Mouse (Mus musculus) fibroblast of lung, adult 2 months (primary cell): Measurements from ENCODE around the gene D630045J12Rik.

Source experiments
- DNase-seq: peaks from one replicate; pipeline ENCODE4 v3.0.0-alpha.2; 2011; ENCODE audit warnings: low read depth

D630045J12Rik gene

GRCm38 (mm10) chr6:38134806-38135559, 118.8 kb downstream of the D630045J12Rik start:
- peak; percentile 87 for DNase-seq

GRCm38 (mm10) chr6:38131801-38132231, 122.0 kb downstream of the D630045J12Rik start:
- peak; percentile 77 for DNase-seq

GRCm38 (mm10) chr6:38129883-38130282, 123.9 kb downstream of the D630045J12Rik start:
- no peak for DNase-seq

- DNase-seq, result no peak
These were observed 125.7 kb downstream of the D630045J12Rik start for GRCm38 (mm10) chr6:38128115-38128514.

- DNase-seq, result no peak
These were observed 128.3 kb downstream of the D630045J12Rik start for GRCm38 (mm10) chr6:38125462-38125861.

GRCm38 (mm10) chr6:38124882-38125281, 128.9 kb downstream of the D630045J12Rik start:
- no peak for DNase-seq

GRCm38 (mm10) chr6:38124207-38124835, 129.5 kb downstream of the D630045J12Rik start, which contains the start of gene Atp6v0a4:
Gene Atp6v0a4, minus strand, starts transcription at chr6:38124586.
- no peak for DNase-seq

GRCm38 (mm10) chr6:38123471-38124206, 130.2 kb downstream of the D630045J12Rik start:
- no peak for DNase-seq

- no peak for DNase-seq
These were observed 131.0 kb downstream of the D630045J12Rik start for GRCm38 (mm10) chr6:38122791-38123190.

GRCm38 (mm10) chr6:38121843-38122242, 132.0 kb downstream of the D630045J12Rik start:
- no peak for DNase-seq

- no peak for DNase-seq
These were observed 133.0 kb downstream of the D630045J12Rik start for GRCm38 (mm10) chr6:38120681-38121371.

GRCm38 (mm10) chr6:38118341-38118740, 135.5 kb downstream of the D630045J12Rik start:
- DNase-seq, result no peak

GRCm38 (mm10) chr6:38116107-38116770, 137.6 kb downstream of the D630045J12Rik start:
- DNase-seq, result no peak

- no peak for DNase-seq
These were observed 142.9 kb downstream of the D630045J12Rik start for GRCm38 (mm10) chr6:38110859-38111258.

- DNase-seq, result no peak
These were observed 143.9 kb downstream of the D630045J12Rik start for GRCm38 (mm10) chr6:38109871-38110270.

GRCm38 (mm10) chr6:38109160-38109795, 144.5 kb downstream of the D630045J12Rik start, which contains the start of gene Tmem213:
Gene Tmem213, plus strand, starts transcription at chr6:38109255.
- DNase-seq, result no peak

- no peak for DNase-seq
These were observed 145.4 kb downstream of the D630045J12Rik start for GRCm38 (mm10) chr6:38108449-38108848.

- DNase-seq, result no peak
These were observed 147.9 kb downstream of the D630045J12Rik start for GRCm38 (mm10) chr6:38105924-38106323.

- DNase-seq, result no peak
These were observed 150.0 kb downstream of the D630045J12Rik start for GRCm38 (mm10) chr6:38103775-38104174.

GRCm38 (mm10) chr6:38102216-38102795, 151.5 kb downstream of the D630045J12Rik start:
- no peak for DNase-seq
